Mouse (Mus musculus) yolk sac, embryonic 10.5 days (tissue): ENCODE measurements around the gene Cadm4.
A peak's percentile ranks its signal among the peaks of the same experiment; 100 is the strongest.

Experiments used
- DNase-seq: peaks from one replicate; pipeline ENCODE4 v3.0.0-alpha.2; 2017; ENCODE audit warnings: low spot score

The Cadm4 gene

GRCm38 (mm10) chr7:24481474-24482207 lies at the start of gene Cadm4:
Gene Cadm4, plus strand, starts transcription at chr7:24482023.
- peak; percentile 85 for DNase-seq

- no peak for DNase-seq
Measured at GRCm38 (mm10) chr7:24435305-24435704, 46.5 kb upstream of the Cadm4 start.

- no peak for DNase-seq
Measured at GRCm38 (mm10) chr7:24437981-24438380, 43.8 kb upstream of the Cadm4 start.

- no peak for DNase-seq
Measured at GRCm38 (mm10) chr7:24439191-24439590, 42.6 kb upstream of the Cadm4 start.

GRCm38 (mm10) chr7:24439891-24440290 lies 41.9 kb upstream of the Cadm4 start:
- DNase-seq, result no peak

GRCm38 (mm10) chr7:24441785-24442184 lies 40.0 kb upstream of the Cadm4 start:
- DNase-seq, result no peak

- DNase-seq, result no peak
Measured at GRCm38 (mm10) chr7:24442313-24442712, 39.5 kb upstream of the Cadm4 start.

GRCm38 (mm10) chr7:24445266-24445926 lies 36.4 kb upstream of the Cadm4 start:
- no peak for DNase-seq

- DNase-seq, result no peak
Measured at GRCm38 (mm10) chr7:24446697-24447340, 35.0 kb upstream of the Cadm4 start.

GRCm38 (mm10) chr7:24448782-24449517 lies 32.9 kb upstream of the Cadm4 start:
- DNase-seq, result no peak

GRCm38 (mm10) chr7:24450585-24451017 lies 31.2 kb upstream of the Cadm4 start:
- no peak for DNase-seq

- DNase-seq, result no peak
Measured at GRCm38 (mm10) chr7:24451855-24452311, 29.9 kb upstream of the Cadm4 start, which contains the start of gene Irgc1. Gene Irgc1, minus strand, starts transcription at chr7:24452297.

GRCm38 (mm10) chr7:24454199-24454598 lies 27.6 kb upstream of the Cadm4 start:
- DNase-seq, result no peak

- DNase-seq, result no peak
Measured at GRCm38 (mm10) chr7:24455726-24456125, 26.1 kb upstream of the Cadm4 start.

GRCm38 (mm10) chr7:24457726-24458370 lies 24.0 kb upstream of the Cadm4 start:
- no peak for DNase-seq

- peak; percentile 36 for DNase-seq
Measured at GRCm38 (mm10) chr7:24459440-24459839, 22.4 kb upstream of the Cadm4 start.

- no peak for DNase-seq
Measured at GRCm38 (mm10) chr7:24459843-24460242, 22.0 kb upstream of the Cadm4 start.

GRCm38 (mm10) chr7:24461376-24462051 lies 20.3 kb upstream of the Cadm4 start:
- no peak for DNase-seq

GRCm38 (mm10) chr7:24462388-24463319 lies 19.2 kb upstream of the Cadm4 start, which contains the start of gene Plaur:
Gene Plaur, plus strand, starts transcription at chr7:24462484.
- peak; percentile 77 for DNase-seq

GRCm38 (mm10) chr7:24466835-24467234 lies 15.0 kb upstream of the Cadm4 start:
- no peak for DNase-seq
